11 mouse cellular contexts compared by ENCODE assay signal in the genomic region with DNA sequence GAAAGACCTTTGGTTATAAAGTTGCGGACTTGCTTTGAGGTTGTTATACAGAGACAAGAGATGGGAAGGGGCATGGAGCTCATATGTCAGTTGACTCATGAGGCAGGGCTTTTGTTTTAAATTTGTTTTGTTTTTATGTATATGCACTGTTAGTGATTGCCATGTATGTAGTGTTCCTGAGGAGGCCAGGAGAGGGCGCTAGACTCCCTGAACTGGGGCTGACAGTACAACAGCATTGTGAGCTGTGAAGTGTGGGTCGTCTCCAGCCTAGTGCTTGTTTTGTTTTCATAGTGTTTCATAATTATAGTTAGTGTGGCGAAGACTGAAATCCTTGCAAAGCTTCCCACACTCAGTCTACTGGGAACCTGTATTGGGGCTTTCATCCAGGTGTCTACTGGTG. TPM values are rescaled to one million over a fixed set of nuclear protein-coding genes. Genes with fewer than 3 reads are reported as not detected.
DNase-seq lines count a peak whose midpoint lies in the region; ATAC-seq and TF ChIP-seq lines count a peak whose summit lies in the region.
"Had no signal": no experiment of that assay in that cellular context is flagged by ENCODE, and none has a peak within 500 bp of the region (broad histone marks: within the 10 kb centered on the region; RNA-seq: fewer than 3 reads in every experiment).

No protein-coding gene starts in this region.

- peaks cover 16% of the 10 kb centered on the region for H3K36me3 ChIP-seq in splenic B cell, adult 2 months (ENCODE audit: control insufficient read depth, insufficient read depth, low read length, poor library complexity, severe bottlenecking)
- H3K36me3 ChIP-seq in forebrain, embryonic 15.5 days, result peaks cover 55% of the 10 kb centered on the region
- H3K36me3 ChIP-seq in hindbrain, embryonic 11.5 days (ENCODE audit: control insufficient read depth, insufficient read depth, low read length), result peaks cover 4% of the 10 kb centered on the region; the same call in 1 of the 2 replicates

- peaks cover 7% of the 10 kb centered on the region for H3K4me1 ChIP-seq in forebrain, embryonic 15.5 days
- no peaks in the 10 kb centered on the region for H3K4me1 ChIP-seq in hindbrain, embryonic 11.5 days (replicated peaks; ENCODE audit: control insufficient read depth, insufficient read depth, low read length)

- H3K9ac ChIP-seq in forebrain, embryonic 15.5 days (replicated peaks), result no peak overlapping the region
- no peak overlapping the region for H3K9ac ChIP-seq in hindbrain, embryonic 11.5 days (ENCODE audit: low read depth, low read length)

- no peaks in the 10 kb centered on the region for H3K9me3 ChIP-seq in forebrain, embryonic 15.5 days
- H3K9me3 ChIP-seq in hindbrain, embryonic 11.5 days (ENCODE audit: control insufficient read depth, low read length), result no peaks in the 10 kb centered on the region
- H3K9me3 ChIP-seq: hindbrain, embryonic 10.5 days had no signal

- H3K27me3 ChIP-seq in Patski, result no peaks in the 10 kb centered on the region
- no peaks in the 10 kb centered on the region for H3K27me3 ChIP-seq in splenic B cell, adult 2 months (ENCODE audit: control insufficient read depth, insufficient read depth, low read length, poor library complexity, severe bottlenecking)
- no peaks in the 10 kb centered on the region for H3K27me3 ChIP-seq in forebrain, embryonic 15.5 days
- no peaks in the 10 kb centered on the region for H3K27me3 ChIP-seq in hindbrain, embryonic 11.5 days (ENCODE audit: control insufficient read depth, insufficient read depth, low read length)

- intact Hi-C loops in heart, postnatal 10 days (cut with DNase I), result loop anchor here (5.0 kb wide), 1 partner anchor 344 kb away; no protein-coding TSS in a partner anchor

- in situ Hi-C loops in Patski (cut with MboI; ENCODE audit: low pct_unique_long_range_greater_than_20kb), result no loop called here

- ATAC-seq in Patski, result no peak
- ATAC-seq in forebrain, embryonic 15.5 days (replicated peaks), result no peak
- ATAC-seq in hindbrain, embryonic 11.5 days (ENCODE audit: low FRiP score), result no peak
- ATAC-seq: forebrain, embryonic 14.5 days had no signal

- WGBS in forebrain, embryonic 15.5 days, result 80% methylated on average over 4 of the region's 4 CpGs
- WGBS in hindbrain, embryonic 11.5 days, result 81% methylated on average over 4 of the region's 4 CpGs

- H3K4me2 ChIP-seq in forebrain, embryonic 15.5 days (replicated peaks), result no peak overlapping the region
- H3K4me2 ChIP-seq in hindbrain, embryonic 11.5 days (replicated peaks; ENCODE audit: low read depth, low read length), result no peak overlapping the region

- TF ChIP-seq CTCF in Patski (IDR thresholded peaks at IDR 0.05), result peak; percentile 45

- DNase-seq in heart, postnatal 4 days, result peak; percentile 14
- no peak for DNase-seq in heart, postnatal 10 days
- peak; percentile 29 for DNase-seq in retina, embryonic 14.5 days (ENCODE audit: low spot score)
- no peak for DNase-seq in retina, postnatal 1 day
- DNase-seq in Patski (ENCODE audit: low read depth, low spot score), result no peak
- peak; percentile 21 for DNase-seq in splenic B cell, adult 2 months (ENCODE audit: low read depth, low spot score)
- DNase-seq in hindbrain, embryonic 11.5 days (ENCODE audit: low spot score), result no peak

- CTCF ChIA-PET in Patski (lab: Charles Lee), result interaction anchor here (1.2 kb wide), 3 partner anchors 11 to 81 kb away, joined by 3 to 6 read pairs (median 5); no protein-coding TSS in a partner anchor

- no peak overlapping the region for H3K4me3 ChIP-seq in forebrain, embryonic 15.5 days
- no peak overlapping the region for H3K4me3 ChIP-seq in hindbrain, embryonic 11.5 days (ENCODE audit: low read depth, low read length)
- H3K4me3 ChIP-seq: hindbrain, embryonic 10.5 days had no signal

- POLR2A ChIA-PET in Patski (lab: Charles Lee), result no interaction called here

- H3K27ac ChIP-seq in forebrain, embryonic 15.5 days (replicated peaks), result no peak overlapping the region
- H3K27ac ChIP-seq in hindbrain, embryonic 11.5 days (ENCODE audit: low read depth, low read length), result no peak overlapping the region
- H3K27ac ChIP-seq: hindbrain, embryonic 10.5 days had no signal

RNA-seq across cellular contexts. Expression of a gene that starts 3.8 kb away (rescaled TPM):
- total RNA-seq in heart, postnatal 4 days (2021), result 10 to 100 TPM; 23.2 to 23.8 TPM
- total RNA-seq in heart, postnatal 10 days (2021), result 10 to 100 TPM; 18.7 to 19.9 TPM
- 25.6 TPM for polyA plus RNA-seq in Patski (2021)
- 29.4 and 32.7 TPM in 2 replicates for polyA plus RNA-seq in forebrain, embryonic 15.5 days (2015; fragmentation: Nextera tagmentation; extraction: Ambion mirVana)
- polyA plus RNA-seq in hindbrain, embryonic 11.5 days (2014; fragmentation: Nextera tagmentation; extraction: Ambion mirVana), result 29.1 and 32.2 TPM in 2 replicates

RNA-seq across cellular contexts. Expression of a gene that starts 31.0 kb away (rescaled TPM):
- total RNA-seq in heart, postnatal 4 days (2021), result 1 to 10 TPM; 4.8 to 5.6 TPM
- 1 to 10 TPM; 7.6 to 8.3 TPM for total RNA-seq in heart, postnatal 10 days (2021)
- 0.37 TPM for polyA plus RNA-seq in Patski (2021)
- 1.5 and 2.1 TPM in 2 replicates for polyA plus RNA-seq in forebrain, embryonic 15.5 days (2015; fragmentation: Nextera tagmentation; extraction: Ambion mirVana)
- polyA plus RNA-seq in hindbrain, embryonic 11.5 days (2014; fragmentation: Nextera tagmentation; extraction: Ambion mirVana), result 4.9 and 5.7 TPM in 2 replicates
- total RNA-seq: granulocyte monocyte progenitor cell, adult 5-6 weeks had no signal

RNA-seq across cellular contexts. Expression of a gene that starts 53.7 kb away (rescaled TPM):
- under 1 TPM in 1 of 2 experiments, not detected in 1; 0.45 TPM for total RNA-seq in heart, postnatal 4 days (2021)
- total RNA-seq in heart, postnatal 10 days (2021), result not detected
- polyA plus RNA-seq in Patski (2021), result 0.12 TPM
- polyA plus RNA-seq in forebrain, embryonic 15.5 days (2015; fragmentation: Nextera tagmentation; extraction: Ambion mirVana), result 0.65 and 0.66 TPM in 2 replicates
- polyA plus RNA-seq in hindbrain, embryonic 11.5 days (2014; fragmentation: Nextera tagmentation; extraction: Ambion mirVana), result 8.3 and 8.9 TPM in 2 replicates
- total RNA-seq: granulocyte monocyte progenitor cell, adult 5-6 weeks had no signal

Comparison
In these comparisons a context has a peak if more than half of its experiments do, and no peak if none do; other contexts are left out.
1. DNase-seq: peak in heart, postnatal 4 days (single experiment), retina, embryonic 14.5 days (single experiment) and splenic B cell, adult 2 months (single experiment); none in heart, postnatal 10 days (0 of 2), retina, postnatal 1 day (single experiment), Patski (single experiment) and hindbrain, embryonic 11.5 days (single experiment).